Mouse (Mus musculus) heart, embryonic 15.5 days (tissue): ENCODE measurements at regions not wholly inside any gene's neighbourhood (a gene's known extent, or its start where the extent isn't known, plus 50 kb on each side); places are given as distances from the start of the nearest gene placed in this dataset.

Experiments used
- ATAC-seq: fragments of 200-750 bp; cut with Nextera tagmentation; replicated peaks from 2 replicates; pipeline ENCODE4 v1.8.0; 2017; ENCODE audit warnings: low read depth, moderate TSS enrichment; ENCODE audit not compliant: insufficient number of reproducible peaks, insufficient read depth, low FRiP score
- H3K27ac ChIP-seq: fragments of 300-500 bp; sonication (generic); 2 replicates; pipeline ENCODE4 v1.5.1; 2015; ENCODE audit warnings: mild to moderate bottlenecking, inconsistent platforms
- H3K27me3 ChIP-seq: fragments of 300-500 bp; sonication (generic); 2 replicates; pipeline ENCODE4 v1.6.1; 2015; ENCODE audit warnings: inconsistent platforms
- H3K36me3 ChIP-seq: fragments of 300-500 bp; sonication (generic); 2 replicates; pipeline ENCODE4 v1.6.1; 2015; ENCODE audit warnings: mild to moderate bottlenecking, inconsistent platforms
- H3K4me1 ChIP-seq: fragments of 300-500 bp; sonication (generic); replicated peaks from 2 replicates; pipeline ENCODE4 v1.6.1; 2015; ENCODE audit warnings: inconsistent platforms
- H3K4me2 ChIP-seq: fragments of 300-500 bp; sonication (generic); 2 replicates; pipeline ENCODE4 v1.6.1; 2015; ENCODE audit warnings: inconsistent platforms, mild to moderate bottlenecking, moderate library complexity
- H3K4me3 ChIP-seq: fragments of 300-500 bp; sonication (generic); 2 replicates; pipeline ENCODE4 v1.5.1; 2015; ENCODE audit warnings: mild to moderate bottlenecking, inconsistent platforms
- H3K9ac ChIP-seq: fragments of 300-500 bp; sonication (generic); 2 replicates; pipeline ENCODE4 v1.6.1; 2015; ENCODE audit warnings: mild to moderate bottlenecking, inconsistent platforms
- H3K9me3 ChIP-seq: fragments of 300-500 bp; sonication (generic); replicated peaks from 2 replicates; pipeline ENCODE4 v1.6.1; 2016; ENCODE audit warnings: inconsistent platforms
- WGBS: fragments of 180-500 bp; shearing (Covaris S2); methylation state at CpG from one replicate; pipeline ENCODE4 v1.1.7; 2015; ENCODE audit warnings: mixed read lengths; 5-methylcytosine and 5-hydroxymethylcytosine counted together

DNA sequence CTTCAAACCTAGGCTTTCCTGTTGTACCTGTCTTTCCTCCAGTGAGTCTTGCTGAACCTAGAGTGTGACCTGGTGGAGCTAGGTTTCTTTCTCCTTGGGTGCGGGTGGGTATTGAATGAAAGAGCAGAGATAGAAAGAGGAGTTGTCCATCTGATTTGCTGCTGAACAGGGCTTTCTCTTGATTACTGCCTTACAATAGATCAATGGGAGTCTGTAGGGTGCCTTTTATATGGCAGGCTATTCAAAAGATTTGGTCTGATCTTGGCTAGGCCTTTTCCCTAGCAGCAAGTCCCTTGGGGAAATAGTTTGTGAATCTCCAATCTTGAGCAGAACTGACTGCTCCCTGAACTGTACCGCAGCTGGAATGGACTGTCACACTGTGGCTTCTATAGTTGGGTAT is 1253.3 kb upstream of the A1bg start:
- ATAC-seq = no peak
- WGBS = 97% methylated on average over 2 of the region's 2 CpGs
- no peak overlapping the region for H3K4me3 ChIP-seq

DNA sequence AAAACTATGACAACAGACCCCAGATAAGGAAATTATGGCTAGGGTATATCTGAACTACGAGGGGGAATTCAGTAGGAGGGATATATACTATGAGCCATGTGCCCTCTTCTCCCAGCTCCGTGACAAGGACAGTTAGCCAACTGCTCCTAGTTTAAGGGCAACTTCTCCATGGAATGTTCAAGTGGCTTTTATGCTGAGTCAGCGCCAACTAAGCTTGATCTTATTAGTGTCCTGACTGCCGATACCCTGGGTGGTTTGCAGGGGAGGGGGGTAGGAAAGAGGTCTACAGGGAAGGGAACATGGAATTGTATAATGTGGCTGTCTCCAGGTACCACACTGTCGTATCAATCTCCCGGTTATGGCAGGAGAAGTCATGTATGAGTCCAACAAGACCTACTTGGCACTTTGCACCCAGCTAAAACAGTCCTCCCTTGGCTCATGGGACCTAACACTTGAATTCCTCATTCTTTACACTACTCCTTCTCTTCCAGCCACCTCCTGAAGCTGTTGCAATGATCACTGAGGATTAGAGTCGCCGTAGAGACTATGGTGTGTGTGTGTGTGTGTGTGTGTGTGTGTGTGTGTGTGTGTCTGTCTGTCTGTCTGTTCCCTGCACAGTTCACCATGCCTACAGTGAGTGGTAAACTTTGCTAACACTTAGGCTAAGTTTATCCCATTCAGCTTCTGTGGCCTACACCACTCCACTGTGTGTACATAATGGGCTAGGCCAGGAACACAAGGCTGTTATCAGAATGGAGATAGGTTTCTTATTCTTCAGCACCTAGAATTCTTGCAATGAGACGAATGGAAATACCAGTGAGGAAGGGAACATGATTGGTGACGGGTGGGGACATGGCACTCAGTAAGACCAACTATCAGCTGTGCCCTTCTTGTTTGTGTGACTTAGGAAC is 1251.1 kb upstream of the A1bg start:
- no peaks in the 10 kb centered on the region for H3K27me3 ChIP-seq
- no peak overlapping the region for H3K9ac ChIP-seq
- H3K36me3 ChIP-seq = no peaks in the 10 kb centered on the region
- WGBS = 77% methylated on average over 10 of the region's 10 CpGs
- peaks cover 4% of the 10 kb centered on the region; the same call in 1 of the 2 replicates for H3K4me1 ChIP-seq
- no peak overlapping the region for H3K27ac ChIP-seq
- no peak overlapping the region for H3K4me3 ChIP-seq
- no peaks in the 10 kb centered on the region for H3K9me3 ChIP-seq
- no peak for ATAC-seq
- H3K4me2 ChIP-seq = no peak overlapping the region

More for the DNA sequence above, 1253.3 kb upstream of the A1bg start:
- Histone ChIP-seq H3K4me1 (peaks cover 7% of the 10 kb centered on the region; the same call in 1 of the 2 replicates), H3K36me3 (no peaks in the 10 kb centered on the region), H3K9me3 (no peaks in the 10 kb centered on the region), H3K27me3 (no peaks in the 10 kb centered on the region), H3K27ac (no peak overlapping the region), H3K9ac (no peak overlapping the region), H3K4me2 (no peak overlapping the region)

DNA sequence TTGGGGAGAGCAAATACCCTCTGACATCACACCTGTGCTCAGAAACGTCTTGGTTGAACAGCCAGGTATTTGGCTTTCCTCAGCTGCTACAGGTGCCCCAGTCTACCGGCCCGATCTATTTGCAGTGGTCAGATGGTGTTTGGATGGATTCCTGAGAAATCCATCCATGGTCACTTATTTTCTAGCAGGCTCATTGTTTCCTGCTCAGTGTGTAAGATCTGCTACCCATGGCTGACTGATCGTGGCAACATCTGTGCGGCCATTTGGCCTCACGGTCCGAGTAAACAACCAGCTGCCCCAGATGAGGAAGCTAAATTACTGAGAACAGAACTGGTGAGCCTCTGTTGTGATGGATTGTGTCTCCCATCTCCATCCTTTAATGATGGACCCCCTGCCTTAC is 1248.8 kb upstream of the A1bg start:
- H3K9me3 ChIP-seq = no peaks in the 10 kb centered on the region
- no peak overlapping the region for H3K27ac ChIP-seq
- no peak overlapping the region for H3K9ac ChIP-seq
- no peak overlapping the region for H3K4me3 ChIP-seq
- H3K36me3 ChIP-seq = no peaks in the 10 kb centered on the region
- 79% methylated on average over 7 of the region's 7 CpGs for WGBS
- H3K4me2 ChIP-seq = no peak overlapping the region
- ATAC-seq = no peak
- H3K27me3 ChIP-seq = no peaks in the 10 kb centered on the region
- peaks cover 4% of the 10 kb centered on the region; the same call in 1 of the 2 replicates for H3K4me1 ChIP-seq

DNA sequence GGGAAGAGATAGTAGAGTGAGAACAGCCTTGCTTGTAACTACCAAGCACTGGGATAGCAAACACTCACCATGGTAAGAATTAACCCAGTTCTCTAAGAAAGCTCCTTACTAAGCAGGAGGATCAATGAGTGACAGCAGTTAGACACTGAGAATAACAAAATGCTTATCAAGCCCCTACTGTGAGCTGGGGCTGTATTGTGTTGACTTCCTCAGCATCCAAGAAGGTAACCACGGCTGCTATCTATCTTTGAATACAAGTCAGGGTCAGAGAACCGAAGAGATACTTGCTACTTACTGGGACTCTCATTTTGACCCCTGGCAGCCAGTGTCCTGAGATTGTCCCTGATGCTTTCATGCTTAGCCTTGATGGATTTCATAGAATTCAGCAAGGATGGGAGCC is 1248.4 kb upstream of the A1bg start:
- Histone ChIP-seq H3K4me1 (peaks cover 4% of the 10 kb centered on the region; the same call in 1 of the 2 replicates), H3K27ac (no peak overlapping the region), H3K4me3 (no peak overlapping the region), H3K4me2 (no peak overlapping the region), H3K27me3 (no peaks in the 10 kb centered on the region), H3K9ac (no peak overlapping the region), H3K36me3 (no peaks in the 10 kb centered on the region), H3K9me3 (no peaks in the 10 kb centered on the region)
- 40% methylated on average over 2 of the region's 2 CpGs for WGBS
- ATAC-seq = no peak

DNA sequence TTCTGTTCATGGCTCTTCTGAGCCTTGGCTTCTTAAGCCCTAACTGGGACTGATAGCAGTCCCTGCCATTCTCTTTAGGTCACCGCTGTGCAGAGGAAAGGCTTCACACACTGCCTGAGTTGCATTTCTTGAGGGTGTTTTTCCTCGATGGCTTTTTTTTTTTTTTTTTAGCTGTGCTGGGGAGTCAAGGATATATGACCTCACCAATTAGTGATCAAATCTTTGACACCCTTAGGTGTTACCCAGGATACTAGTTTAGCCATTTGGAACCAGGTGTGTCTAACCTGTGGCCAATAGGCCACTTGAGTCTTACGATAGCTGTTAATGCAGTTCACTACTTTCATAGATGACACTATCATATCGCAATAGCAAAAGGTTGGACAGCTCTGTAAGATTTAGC is 1247.5 kb upstream of the A1bg start:
- no peaks in the 10 kb centered on the region for H3K36me3 ChIP-seq
- peaks cover 4% of the 10 kb centered on the region; the same call in 1 of the 2 replicates for H3K4me1 ChIP-seq
- no peak overlapping the region for H3K4me3 ChIP-seq
- no peak overlapping the region for H3K9ac ChIP-seq
- no peak overlapping the region for H3K4me2 ChIP-seq
- H3K27ac ChIP-seq = no peak overlapping the region
- ATAC-seq = no peak
- H3K9me3 ChIP-seq = no peaks in the 10 kb centered on the region
- H3K27me3 ChIP-seq = no peaks in the 10 kb centered on the region
- WGBS = 94% methylated on average over 4 of the region's 4 CpGs

DNA sequence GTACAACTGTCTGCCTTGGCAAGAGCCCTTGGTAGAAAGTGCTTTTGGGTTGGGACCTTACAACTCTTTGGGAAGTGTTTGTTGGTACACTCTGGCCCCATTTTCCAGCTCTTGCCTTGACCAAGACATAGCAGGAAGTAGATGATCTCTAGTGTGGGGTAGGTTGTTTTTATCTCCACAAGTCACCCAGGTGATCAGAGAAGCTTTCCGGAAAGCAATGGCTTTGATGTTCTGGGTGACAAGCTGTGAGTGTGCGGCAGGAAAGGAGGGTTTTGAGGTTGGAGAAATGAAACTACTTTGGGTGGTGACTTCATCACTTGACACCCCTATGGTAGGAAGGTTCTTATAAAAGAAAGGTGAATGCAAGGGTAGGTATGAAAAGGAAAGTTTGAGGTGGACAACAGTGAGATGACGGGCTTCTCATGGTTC is 1246.8 kb upstream of the A1bg start:
- ATAC-seq = no peak

DNA sequence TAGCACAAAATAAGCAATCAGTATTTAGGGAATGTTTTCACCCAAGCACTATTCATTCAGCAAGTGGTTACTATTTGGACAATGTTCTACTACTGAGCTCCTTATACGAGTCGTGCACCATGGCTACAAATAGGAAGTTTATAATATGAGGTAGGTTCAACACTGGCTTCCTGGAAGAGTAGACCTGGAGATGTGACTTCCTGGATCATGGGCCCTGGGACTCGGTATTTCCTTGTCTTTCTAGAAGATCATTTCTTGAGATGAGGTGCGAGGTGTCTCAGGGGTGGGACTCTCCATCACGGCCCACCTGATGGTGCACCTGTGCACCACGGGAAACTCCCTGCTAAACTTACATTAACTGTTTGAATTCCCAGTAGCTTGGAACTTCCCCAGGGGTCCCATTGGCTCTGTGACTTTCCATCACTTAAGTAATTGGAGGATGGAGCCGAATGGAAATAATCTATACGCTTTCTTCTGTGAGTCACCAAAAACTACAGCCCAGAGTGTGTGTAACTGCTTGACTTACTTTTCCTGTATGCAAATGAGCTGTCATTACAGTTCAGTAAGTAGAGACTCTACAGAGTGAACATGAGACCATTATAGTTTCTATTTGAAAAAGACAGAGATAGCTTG is 1246.3 kb upstream of the A1bg start:
- H3K4me1 ChIP-seq = peaks cover 4% of the 10 kb centered on the region; the same call in 1 of the 2 replicates
- no peaks in the 10 kb centered on the region for H3K9me3 ChIP-seq
- 88% methylated on average over 8 of the region's 8 CpGs for WGBS
- H3K36me3 ChIP-seq = no peaks in the 10 kb centered on the region
- no peak overlapping the region for H3K4me2 ChIP-seq
- no peaks in the 10 kb centered on the region for H3K27me3 ChIP-seq
- no peak overlapping the region for H3K9ac ChIP-seq
- H3K27ac ChIP-seq = no peak overlapping the region
- no peak overlapping the region for H3K4me3 ChIP-seq
- no peak for ATAC-seq

More for the DNA sequence above, 1246.8 kb upstream of the A1bg start:
- Histone ChIP-seq H3K27me3 (no peaks in the 10 kb centered on the region), H3K4me3 (no peak overlapping the region), H3K4me2 (no peak overlapping the region), H3K36me3 (no peaks in the 10 kb centered on the region), H3K9ac (no peak overlapping the region), H3K9me3 (no peaks in the 10 kb centered on the region), H3K27ac (no peak overlapping the region), H3K4me1 (peaks cover 4% of the 10 kb centered on the region; the same call in 1 of the 2 replicates)
- WGBS = 81% methylated on average over 3 of the region's 3 CpGs

DNA sequence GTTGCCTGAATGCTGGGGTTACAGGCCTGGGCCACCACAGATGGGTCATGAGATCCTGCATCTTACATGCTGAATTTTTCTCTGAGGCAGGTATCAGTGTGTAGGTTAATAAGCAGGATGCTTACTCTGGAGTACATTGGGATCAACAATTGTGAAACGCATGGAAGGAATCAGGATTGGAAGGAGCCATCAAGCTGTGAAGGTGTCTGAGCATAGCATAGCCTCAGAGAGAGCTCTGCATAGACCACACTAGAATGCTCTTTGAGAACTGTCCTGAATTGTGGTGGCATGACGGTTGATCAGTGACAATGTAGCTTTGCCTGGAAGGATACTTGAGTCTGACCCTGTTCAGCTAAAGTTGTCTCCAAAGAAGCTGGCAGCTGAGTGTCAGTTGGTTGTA is 1245.7 kb upstream of the A1bg start:
- no peak overlapping the region for H3K27ac ChIP-seq
- no peak for ATAC-seq
- no peak overlapping the region for H3K9ac ChIP-seq
- H3K36me3 ChIP-seq = no peaks in the 10 kb centered on the region
- H3K27me3 ChIP-seq = no peaks in the 10 kb centered on the region
- H3K4me3 ChIP-seq = no peak overlapping the region
- H3K4me1 ChIP-seq = peaks cover under 1% of the 10 kb centered on the region; the same call in 1 of the 2 replicates
- no peak overlapping the region for H3K4me2 ChIP-seq
- 95% methylated on average over 2 of the region's 2 CpGs for WGBS
- H3K9me3 ChIP-seq = no peaks in the 10 kb centered on the region

DNA sequence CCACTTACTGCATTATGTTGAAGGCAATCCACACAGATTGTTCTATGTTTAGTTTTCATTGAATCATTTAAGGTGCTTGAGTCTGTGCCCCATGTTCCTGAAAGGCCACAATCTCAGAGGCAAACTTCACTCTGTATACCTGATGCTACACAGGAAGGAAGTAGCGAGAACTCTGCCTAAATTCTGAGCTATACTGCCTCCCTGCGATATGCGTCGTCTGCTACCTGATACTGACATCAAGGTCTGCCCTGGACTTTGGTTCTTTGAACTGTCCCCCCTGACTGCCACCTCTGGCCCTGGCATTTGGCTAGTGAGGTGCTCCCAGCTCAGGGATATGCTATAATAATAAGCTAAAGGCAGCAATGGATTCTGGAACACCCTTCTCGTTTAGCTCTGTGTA is 1244.0 kb upstream of the A1bg start:
- no peaks in the 10 kb centered on the region for H3K36me3 ChIP-seq
- no peak overlapping the region for H3K4me2 ChIP-seq
- peaks cover 7% of the 10 kb centered on the region for H3K4me1 ChIP-seq
- H3K4me3 ChIP-seq = no peak overlapping the region
- H3K27me3 ChIP-seq = no peaks in the 10 kb centered on the region
- ATAC-seq = no peak
- no peaks in the 10 kb centered on the region for H3K9me3 ChIP-seq
- H3K9ac ChIP-seq = no peak overlapping the region
- H3K27ac ChIP-seq = no peak overlapping the region
- 87% methylated on average over 5 of the region's 5 CpGs for WGBS

DNA sequence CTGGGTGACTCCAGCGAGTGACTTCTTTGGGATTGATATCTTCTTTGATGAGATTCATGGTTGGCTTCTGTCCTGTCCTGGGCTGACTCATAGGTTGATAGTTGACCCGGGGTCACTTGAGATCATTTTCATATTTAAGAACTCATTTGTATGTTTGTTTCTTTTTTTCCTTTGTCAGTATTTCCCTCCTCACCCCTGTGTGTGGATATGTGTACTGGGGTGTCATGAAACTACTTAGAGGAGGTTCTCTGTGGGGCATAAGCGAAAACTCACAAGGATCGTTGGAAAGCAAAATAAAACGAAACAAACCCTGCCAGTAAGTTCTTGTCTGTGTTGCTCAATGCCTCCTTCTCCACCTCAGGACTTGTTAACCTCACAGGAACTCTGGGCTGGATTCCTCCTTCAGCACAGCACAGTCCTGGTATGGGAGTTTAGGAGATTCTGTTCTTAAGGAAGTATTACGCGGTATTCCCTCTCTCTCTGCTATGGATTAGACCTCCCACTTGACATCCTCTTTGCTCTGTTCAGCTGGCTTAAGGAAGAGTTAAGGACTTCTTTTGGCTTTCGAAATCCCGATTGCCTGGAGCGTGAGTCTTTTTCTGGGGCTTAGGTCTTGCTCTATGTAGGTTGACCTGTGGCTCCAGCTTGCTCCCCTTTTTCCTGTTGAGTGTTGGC is 1243.2 kb upstream of the A1bg start:
- H3K9ac ChIP-seq = no peak overlapping the region
- H3K36me3 ChIP-seq = no peaks in the 10 kb centered on the region
- ATAC-seq = no peak
- 92% methylated on average over 10 of the region's 10 CpGs for WGBS
- peaks cover 12% of the 10 kb centered on the region for H3K4me1 ChIP-seq
- no peak overlapping the region for H3K27ac ChIP-seq
- H3K4me3 ChIP-seq = no peak overlapping the region
- no peaks in the 10 kb centered on the region for H3K27me3 ChIP-seq
- H3K9me3 ChIP-seq = no peaks in the 10 kb centered on the region
- no peak overlapping the region for H3K4me2 ChIP-seq

DNA sequence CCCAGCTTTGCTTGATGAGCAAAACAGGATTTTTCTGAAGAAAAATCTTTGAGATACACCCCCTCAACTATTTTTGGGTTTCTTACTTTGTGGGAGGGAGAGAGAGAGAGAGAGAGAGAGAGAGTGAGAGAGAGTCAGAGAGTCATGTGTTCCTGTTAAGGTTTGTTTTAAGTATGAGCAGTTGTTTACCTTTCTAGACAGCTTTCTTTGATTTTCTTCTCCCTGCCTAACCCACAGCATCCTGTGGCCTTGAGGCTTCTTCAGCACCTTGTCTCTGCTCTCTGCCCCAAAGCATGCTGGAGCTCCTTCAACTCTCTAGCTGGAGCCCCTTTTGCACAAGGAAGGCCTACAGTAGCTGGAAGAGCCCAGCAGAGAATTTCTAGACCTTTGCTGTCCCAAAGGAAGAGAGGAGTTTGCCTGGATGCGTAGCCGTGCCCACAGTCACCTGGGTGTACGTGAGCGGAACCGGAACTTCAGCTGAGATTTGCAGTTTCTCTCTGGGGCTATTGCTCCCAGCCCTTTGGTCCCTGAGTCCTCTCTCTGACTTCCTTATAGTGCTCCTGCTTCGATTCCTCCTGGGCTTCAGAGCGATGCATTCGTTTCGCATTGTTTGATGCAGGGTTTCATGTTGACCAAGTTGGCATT is 1242.1 kb upstream of the A1bg start:
- Histone ChIP-seq H3K27ac (no peak overlapping the region), H3K27me3 (no peaks in the 10 kb centered on the region), H3K9ac (no peak overlapping the region), H3K4me1 (peaks cover 12% of the 10 kb centered on the region), H3K36me3 (no peaks in the 10 kb centered on the region), H3K4me2 (no peak overlapping the region), H3K4me3 (no peak overlapping the region), H3K9me3 (no peaks in the 10 kb centered on the region)
- WGBS = 96% methylated on average over 9 of the region's 9 CpGs
- no peak for ATAC-seq
